Mouse (Mus musculus): ENCODE data around the gene Tstd1.

DNA sequence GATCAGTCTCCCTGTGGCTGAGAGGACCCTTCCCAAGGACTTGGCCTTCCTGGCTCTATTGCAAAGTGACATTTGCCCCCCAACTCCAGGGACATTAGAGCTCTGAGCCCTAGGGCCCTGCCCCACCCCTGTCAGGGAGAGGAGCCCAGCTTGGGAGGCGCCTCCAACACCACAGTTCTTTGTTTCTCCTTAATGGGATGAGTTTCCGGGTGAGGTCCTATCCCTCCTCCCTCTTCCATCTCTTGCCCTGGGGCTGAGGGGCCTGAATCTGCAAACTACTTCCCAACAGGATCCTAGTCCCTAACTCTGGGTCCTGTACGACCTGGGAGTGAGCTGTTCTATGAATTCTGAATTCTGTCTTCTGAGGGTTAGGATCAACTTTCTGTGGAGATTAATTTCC, 45.8 kb upstream of the Tstd1 start:
- no peak for TF ChIP-seq SIN3A (IDR thresholded peaks at IDR 0.05; ENCODE audit: low read length)
- TF ChIP-seq JUND (IDR thresholded peaks at IDR 0.05; ENCODE audit: low read depth, low read length): no peak
- TF ChIP-seq ZMIZ1 (IDR thresholded peaks at IDR 0.05; ENCODE audit: low read depth, low read length): no peak
- TF ChIP-seq MAX (IDR thresholded peaks at IDR 0.05; ENCODE audit: low read length): no peak
- TF ChIP-seq POLR2AphosphoS5 (IDR thresholded peaks at IDR 0.05; ENCODE audit: borderline replicate concordance, low read depth, low read length): no peak
- no peak for TF ChIP-seq POLR2A (IDR thresholded peaks at IDR 0.05; ENCODE audit: control insufficient read depth in 1 of 2, insufficient read depth in 1 of 2, low read depth in 1 of 2, low read length in 2 of 2, poor library complexity in 1 of 2)
- no peak for TF ChIP-seq USF1 (IDR thresholded peaks at IDR 0.05; ENCODE audit: low read depth, low read length)
